Mouse (Mus musculus) erythroblast, embryonic 14.5 days (primary cell): ENCODE measurements at regions not wholly inside any gene's neighbourhood (a gene's known extent, or its start where the extent isn't known, plus 50 kb on each side); places are given as distances from the start of the nearest gene placed in this dataset.

Experiments
- GATA1 ChIP-seq: IDR thresholded peaks from 2 replicates; pipeline ENCODE4 v1.6.1; 2012; ENCODE audit warnings: low read length, inconsistent platforms, mixed read lengths
- TAL1 ChIP-seq: IDR thresholded peaks from 3 replicates; pipeline ENCODE4 v1.6.1; 2012; ENCODE audit warnings: low read length, inconsistent platforms, mixed read lengths

DNA sequence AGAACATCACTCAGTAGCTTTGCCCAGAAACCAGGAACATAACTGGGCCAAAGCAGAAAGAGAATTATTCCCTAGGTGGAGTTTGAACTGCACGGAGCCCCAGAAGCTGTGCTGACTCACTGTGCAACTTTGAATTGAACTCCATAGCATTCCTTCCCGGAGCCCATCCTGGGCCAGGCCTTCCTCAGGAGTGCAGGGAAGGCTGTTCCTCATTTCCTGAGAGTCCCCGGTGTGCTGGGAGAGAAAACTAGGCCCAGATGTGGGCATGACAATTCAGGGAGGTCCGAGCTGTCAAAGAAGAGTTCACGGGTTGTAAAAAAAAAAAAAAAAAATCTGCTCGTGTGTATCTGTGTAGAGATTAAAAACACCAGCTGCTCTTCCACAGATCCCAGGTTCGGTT lies 50.8 kb upstream of the Lrpap1 start:
- TF ChIP-seq GATA1 (no peak), TAL1 (no peak)
